Mouse (Mus musculus): ENCODE results near the gene Apela. TPM values are rescaled to one million over a fixed set of nuclear protein-coding genes. Genes with fewer than 3 reads are reported as not detected.

Apela gene
- 1.3 and 2.3 TPM in 2 replicates for polyA plus RNA-seq (2014; fragmentation: Nextera tagmentation; extraction: Ambion mirVana)

DNA sequence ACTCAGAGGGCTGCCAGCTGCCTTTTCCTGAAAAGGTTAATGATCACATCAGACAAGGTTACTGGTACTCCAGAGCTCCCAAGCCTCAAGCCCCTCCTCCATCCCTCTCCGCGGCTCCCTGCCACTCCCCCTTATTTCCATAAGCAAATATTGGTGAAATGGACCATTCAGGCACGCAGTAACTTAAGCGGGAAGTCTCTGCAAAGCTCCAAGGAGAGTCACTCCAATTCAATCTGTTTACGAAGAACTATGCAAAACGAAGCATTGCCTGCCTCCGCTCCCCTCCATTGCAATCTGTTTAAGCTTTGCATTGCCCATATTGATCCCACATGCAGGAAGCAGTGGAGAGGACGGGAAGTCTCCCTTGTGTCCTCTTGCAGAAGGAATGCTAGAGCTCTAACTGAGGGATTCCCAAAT, at the start of gene Apela:
Gene Apela (minus strand): TSS at position 220 of the 417 bp plus-strand sequence.
- Histone ChIP-seq H3K9me3 (ENCODE audit: control insufficient read depth, low read length) (no peaks in the 10 kb centered on the region), H3K4me2 (peak within 1 kb of the TSS; percentile 35), H3K4me3 (ENCODE audit: low read depth, low read length) (peak within 1 kb of the TSS; percentile 19; the same call in 1 of the 2 replicates), H3K9ac (ENCODE audit: low read length) (no peak within 1 kb of the TSS), H3K27ac (ENCODE audit: low read depth, low read length) (no peak within 1 kb of the TSS), H3K36me3 (ENCODE audit: control insufficient read depth, insufficient read depth, low read length) (no peaks in the 10 kb centered on the region), H3K27me3 (ENCODE audit: control insufficient read depth, insufficient read depth, low read length) (no peaks in the 10 kb centered on the region), H3K4me1 (ENCODE audit: control insufficient read depth, insufficient read depth, low read length) (peaks cover 4% of the 10 kb centered on the region; the same call in 1 of the 2 replicates)
- DNase-seq (ENCODE audit: low spot score, missing footprints) (peak; percentile 92), ATAC-seq (ENCODE audit: low FRiP score) (peak; percentile 90)
- 0% methylated on average over 8 of the region's 8 CpGs for WGBS

DNA sequence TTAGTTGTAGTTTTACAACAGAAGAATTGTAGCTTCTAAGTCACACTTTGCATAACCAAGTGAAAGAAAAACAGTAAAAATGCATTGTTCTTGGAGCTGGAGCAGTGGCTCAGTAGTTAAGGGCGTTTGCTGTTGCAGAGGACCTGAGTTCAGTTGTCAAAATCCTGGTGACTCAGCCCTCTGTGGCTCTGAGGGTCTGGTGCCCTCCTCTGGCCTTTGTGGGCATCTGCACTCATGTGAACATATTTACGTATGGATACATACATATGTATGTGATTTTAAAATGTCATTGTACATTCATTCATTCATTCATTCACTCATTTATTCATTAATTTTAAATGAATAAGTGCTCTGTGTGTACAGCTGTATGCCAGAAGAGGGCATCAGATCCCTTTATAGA, 48.5 kb upstream of the Apela start:
- ATAC-seq (ENCODE audit: low FRiP score) = no peak
- 76% methylated on average over 2 of the region's 2 CpGs for WGBS
- no peak overlapping the region for H3K4me3 ChIP-seq (ENCODE audit: low read depth, low read length)

DNA sequence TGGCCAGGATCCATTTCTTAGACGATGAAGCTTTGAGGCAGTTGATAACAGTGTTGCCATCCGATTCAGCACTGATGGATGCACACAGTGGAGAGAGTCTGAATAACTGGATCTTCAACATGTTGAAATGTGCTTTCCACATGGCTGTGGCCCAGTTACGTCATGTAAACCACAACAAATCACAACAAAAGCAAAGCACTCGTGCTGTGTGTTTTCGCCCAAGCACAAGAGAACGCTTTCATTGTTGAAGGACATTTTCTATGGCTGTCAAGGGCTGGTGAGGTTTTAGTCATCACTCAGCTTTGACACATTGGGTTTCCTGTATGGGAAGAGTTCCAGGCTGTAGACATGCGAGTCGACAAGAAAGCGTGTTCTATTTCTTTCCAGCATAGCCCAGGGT, 43.6 kb upstream of the Apela start:
- no peaks in the 10 kb centered on the region for H3K36me3 ChIP-seq (ENCODE audit: control insufficient read depth, insufficient read depth, low read length)
- 92% methylated on average over 9 of the region's 9 CpGs for WGBS
- no peak for ATAC-seq (ENCODE audit: low FRiP score)
- DNase-seq (ENCODE audit: low spot score, missing footprints) = no peak
- no peaks in the 10 kb centered on the region for H3K27me3 ChIP-seq (ENCODE audit: control insufficient read depth, insufficient read depth, low read length)
- no peak overlapping the region for H3K4me3 ChIP-seq (ENCODE audit: low read depth, low read length)
- no peaks in the 10 kb centered on the region for H3K9me3 ChIP-seq (ENCODE audit: control insufficient read depth, low read length)
- H3K4me2 ChIP-seq = no peak overlapping the region
- H3K9ac ChIP-seq (ENCODE audit: low read length) = no peak overlapping the region
- no peaks in the 10 kb centered on the region for H3K4me1 ChIP-seq (ENCODE audit: control insufficient read depth, insufficient read depth, low read length)
- H3K27ac ChIP-seq (ENCODE audit: low read depth, low read length) = no peak overlapping the region

More for the DNA sequence above, 48.5 kb upstream of the Apela start:
- no peaks in the 10 kb centered on the region for H3K9me3 ChIP-seq (ENCODE audit: control insufficient read depth, low read length)
- no peak for DNase-seq (ENCODE audit: low spot score, missing footprints)
- no peak overlapping the region for H3K9ac ChIP-seq (ENCODE audit: low read length)
- no peak overlapping the region for H3K27ac ChIP-seq (ENCODE audit: low read depth, low read length)
- no peaks in the 10 kb centered on the region for H3K4me1 ChIP-seq (ENCODE audit: control insufficient read depth, insufficient read depth, low read length)
- H3K4me2 ChIP-seq = no peak overlapping the region
- no peaks in the 10 kb centered on the region for H3K27me3 ChIP-seq (ENCODE audit: control insufficient read depth, insufficient read depth, low read length)
- H3K36me3 ChIP-seq (ENCODE audit: control insufficient read depth, insufficient read depth, low read length) = no peaks in the 10 kb centered on the region

- Histone ChIP-seq H3K9me3 (ENCODE audit: control insufficient read depth, low read length) (no peaks in the 10 kb centered on the region), H3K4me2 (no peak within 1 kb of the TSS), H3K27me3 (ENCODE audit: control insufficient read depth, insufficient read depth, low read length) (no peaks in the 10 kb centered on the region), H3K27ac (ENCODE audit: low read depth, low read length) (no peak within 1 kb of the TSS), H3K9ac (ENCODE audit: low read length) (no peak within 1 kb of the TSS), H3K4me1 (ENCODE audit: control insufficient read depth, insufficient read depth, low read length) (no peaks in the 10 kb centered on the region), H3K36me3 (ENCODE audit: control insufficient read depth, insufficient read depth, low read length) (no peaks in the 10 kb centered on the region), H3K4me3 (ENCODE audit: low read depth, low read length) (no peak within 1 kb of the TSS)
- DNase-seq (ENCODE audit: low spot score, missing footprints) (no peak), ATAC-seq (ENCODE audit: low FRiP score) (no peak)
- 92% methylated on average over 2 of the region's 2 CpGs for WGBS
Observed at GRCm38 (mm10) chr8:65074733-65075132, 37.6 kb upstream of the Apela start, which contains the start of gene Gm10663. TSS of gene Gm10663 (plus strand) at chr8:65075033.

DNA sequence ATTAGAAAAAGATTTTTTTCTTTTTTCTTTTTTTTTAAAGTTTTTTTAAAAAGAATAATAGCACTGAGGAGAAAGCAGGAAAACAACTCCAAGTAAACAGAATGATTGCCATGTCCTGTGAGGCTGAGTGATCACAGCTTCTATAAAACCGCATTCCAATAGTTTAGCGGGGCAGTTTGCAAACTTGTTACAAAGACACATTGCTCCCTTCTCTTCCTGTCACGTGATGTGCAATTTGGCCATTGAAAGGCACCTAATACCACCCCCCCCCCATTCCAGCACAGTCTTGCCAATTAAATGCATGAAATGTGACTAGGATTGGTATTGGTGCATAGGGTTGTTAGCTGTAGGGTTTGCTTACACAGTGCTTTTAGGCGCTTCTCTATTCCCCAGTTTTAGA, 33.9 kb upstream of the Apela start:
- H3K4me1 ChIP-seq (ENCODE audit: control insufficient read depth, insufficient read depth, low read length) = no peaks in the 10 kb centered on the region; the same call in 1 of the 2 replicates
- ATAC-seq (ENCODE audit: low FRiP score) (no peak), DNase-seq (ENCODE audit: low spot score, missing footprints) (peak; percentile 6)
- no peak overlapping the region for H3K4me2 ChIP-seq
- H3K9ac ChIP-seq (ENCODE audit: low read length) = no peak overlapping the region
- no peaks in the 10 kb centered on the region for H3K36me3 ChIP-seq (ENCODE audit: control insufficient read depth, insufficient read depth, low read length)
- WGBS = 85% methylated on average over 4 of the region's 4 CpGs
- H3K27ac ChIP-seq (ENCODE audit: low read depth, low read length) = no peak overlapping the region
- H3K4me3 ChIP-seq (ENCODE audit: low read depth, low read length) = no peak overlapping the region
- no peaks in the 10 kb centered on the region for H3K27me3 ChIP-seq (ENCODE audit: control insufficient read depth, insufficient read depth, low read length)
- H3K9me3 ChIP-seq (ENCODE audit: control insufficient read depth, low read length) = no peaks in the 10 kb centered on the region

DNA sequence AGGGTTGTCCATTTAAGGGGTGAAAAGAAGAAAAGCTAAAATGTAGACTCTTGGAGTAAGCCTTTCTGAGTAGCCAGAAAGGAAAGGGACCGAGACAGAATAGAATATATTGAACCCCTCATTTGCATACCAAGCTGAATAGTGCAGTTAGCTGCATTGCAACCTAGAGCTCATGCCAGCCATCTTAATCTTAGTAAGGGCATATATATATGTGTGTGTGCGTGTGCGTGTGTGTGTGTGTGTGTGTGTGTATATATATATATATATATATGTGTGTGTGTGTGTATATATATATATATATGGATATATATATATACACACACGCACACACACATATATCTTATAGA, 31.3 kb upstream of the Apela start:
- H3K4me1 ChIP-seq (ENCODE audit: control insufficient read depth, insufficient read depth, low read length) = no peaks in the 10 kb centered on the region; the same call in 1 of the 2 replicates
- peaks cover 3% of the 10 kb centered on the region; the same call in 1 of the 2 replicates for H3K27me3 ChIP-seq (ENCODE audit: control insufficient read depth, insufficient read depth, low read length)
- ATAC-seq (ENCODE audit: low FRiP score) = peak; percentile 81
- no peak overlapping the region for H3K4me2 ChIP-seq
- H3K9me3 ChIP-seq (ENCODE audit: control insufficient read depth, low read length) = no peaks in the 10 kb centered on the region
- H3K36me3 ChIP-seq (ENCODE audit: control insufficient read depth, insufficient read depth, low read length) = no peaks in the 10 kb centered on the region
- H3K4me3 ChIP-seq (ENCODE audit: low read depth, low read length) = no peak overlapping the region
- no peak overlapping the region for H3K27ac ChIP-seq (ENCODE audit: low read depth, low read length)
- no peak overlapping the region for H3K9ac ChIP-seq (ENCODE audit: low read length)
- DNase-seq (ENCODE audit: low spot score, missing footprints) = no peak
- 72% methylated on average over 4 of the region's 4 CpGs for WGBS

- Histone ChIP-seq H3K9ac (ENCODE audit: low read length) (no peak overlapping the region), H3K36me3 (ENCODE audit: control insufficient read depth, insufficient read depth, low read length) (no peaks in the 10 kb centered on the region), H3K4me1 (ENCODE audit: control insufficient read depth, insufficient read depth, low read length) (no peaks in the 10 kb centered on the region; the same call in 1 of the 2 replicates), H3K9me3 (ENCODE audit: control insufficient read depth, low read length) (no peaks in the 10 kb centered on the region), H3K27ac (ENCODE audit: low read depth, low read length) (no peak overlapping the region), H3K4me3 (ENCODE audit: low read depth, low read length) (no peak overlapping the region), H3K4me2 (no peak overlapping the region; the same call in 1 of the 2 replicates), H3K27me3 (ENCODE audit: control insufficient read depth, insufficient read depth, low read length) (peaks cover 3% of the 10 kb centered on the region; the same call in 1 of the 2 replicates)
- ATAC-seq (ENCODE audit: low FRiP score) (peak; percentile 85), DNase-seq (ENCODE audit: low spot score, missing footprints) (peak; percentile 89)
- 22% methylated on average over 10 of the region's 10 CpGs for WGBS
Observed at GRCm38 (mm10) chr8:65067694-65068472, 30.7 kb upstream of the Apela start.

DNA sequence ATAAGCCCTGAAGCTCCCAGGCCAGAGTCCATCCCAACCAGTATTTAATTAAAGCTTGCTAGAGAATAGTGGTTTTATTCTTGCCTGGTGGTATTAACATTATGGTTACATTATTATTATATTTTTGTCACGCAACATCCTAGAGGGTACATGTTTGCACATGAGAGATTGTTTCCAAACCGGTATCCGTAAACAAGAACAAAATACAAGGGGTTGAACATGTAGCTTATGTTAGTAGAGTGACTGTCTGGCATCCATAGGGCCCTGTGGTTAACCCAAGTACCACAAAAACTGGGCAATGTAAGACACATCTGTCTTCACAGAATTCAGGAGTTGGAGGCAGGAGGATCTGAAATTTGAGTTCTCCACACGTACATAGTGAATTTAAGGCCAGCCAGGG, 29.9 kb upstream of the Apela start:
- ATAC-seq (ENCODE audit: low FRiP score) (no peak), DNase-seq (ENCODE audit: low spot score, missing footprints) (peak; percentile 54)
- 94% methylated on average over 4 of the region's 4 CpGs for WGBS
- no peak overlapping the region for H3K27ac ChIP-seq (ENCODE audit: low read depth, low read length)
- H3K9ac ChIP-seq (ENCODE audit: low read length) = no peak overlapping the region
- no peaks in the 10 kb centered on the region for H3K9me3 ChIP-seq (ENCODE audit: control insufficient read depth, low read length)
- peaks cover 3% of the 10 kb centered on the region; the same call in 1 of the 2 replicates for H3K27me3 ChIP-seq (ENCODE audit: control insufficient read depth, insufficient read depth, low read length)
- H3K4me2 ChIP-seq = no peak overlapping the region
- H3K36me3 ChIP-seq (ENCODE audit: control insufficient read depth, insufficient read depth, low read length) = no peaks in the 10 kb centered on the region
- no peak overlapping the region for H3K4me3 ChIP-seq (ENCODE audit: low read depth, low read length)
- H3K4me1 ChIP-seq (ENCODE audit: control insufficient read depth, insufficient read depth, low read length) = no peaks in the 10 kb centered on the region; the same call in 1 of the 2 replicates

DNA sequence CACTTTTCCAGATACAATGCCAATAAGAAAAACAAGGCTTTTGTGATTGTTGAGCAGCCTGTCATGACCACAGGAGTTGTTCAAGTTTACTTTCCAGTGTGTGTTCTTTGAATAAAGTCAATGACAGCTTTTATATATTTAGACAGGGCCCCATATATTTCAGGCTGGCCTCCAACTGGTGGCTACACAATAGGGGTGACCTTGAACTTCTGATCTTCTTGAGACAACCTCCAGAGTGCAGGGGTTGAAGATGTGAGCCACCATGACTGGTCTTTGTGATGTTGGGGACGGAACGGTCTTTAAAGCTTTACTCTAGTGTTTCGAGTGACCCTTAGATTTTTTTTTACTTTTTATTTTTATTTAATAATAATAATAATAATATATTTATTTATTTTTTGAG, 28.5 kb upstream of the Apela start:
- no peaks in the 10 kb centered on the region for H3K9me3 ChIP-seq (ENCODE audit: control insufficient read depth, low read length)
- peak; percentile 17 for DNase-seq (ENCODE audit: low spot score, missing footprints)
- H3K9ac ChIP-seq (ENCODE audit: low read length) = no peak overlapping the region
- H3K36me3 ChIP-seq (ENCODE audit: control insufficient read depth, insufficient read depth, low read length) = no peaks in the 10 kb centered on the region
- peaks cover 3% of the 10 kb centered on the region; the same call in 1 of the 2 replicates for H3K27me3 ChIP-seq (ENCODE audit: control insufficient read depth, insufficient read depth, low read length)
- H3K4me3 ChIP-seq (ENCODE audit: low read depth, low read length) = no peak overlapping the region
- H3K4me2 ChIP-seq = no peak overlapping the region
- H3K27ac ChIP-seq (ENCODE audit: low read depth, low read length) = no peak overlapping the region
- no peaks in the 10 kb centered on the region; the same call in 1 of the 2 replicates for H3K4me1 ChIP-seq (ENCODE audit: control insufficient read depth, insufficient read depth, low read length)
- ATAC-seq (ENCODE audit: low FRiP score) = no peak
- 94% methylated on average over 3 of the region's 3 CpGs for WGBS

Data from midbrain, embryonic 11.5 days (tissue).